Mouse (Mus musculus) heart, adult 18-20 months (tissue): ENCODE data around the gene Slc4a1ap. TPM values are rescaled to one million over a fixed set of nuclear protein-coding genes. Genes with fewer than 3 reads are reported as not detected.

ENCODE experiments used
- DNase-seq, 2 experiments: peaks; one replicate each; pipeline ENCODE4 v3.0.0; 2021 to 2022; ENCODE audit warnings: mixed read lengths in 1 of 2
- total RNA-seq, 2 experiments: library from RNA; stranded (reverse); gene quantifications; 2 replicates each; pipeline ENCODE4 v1.2.3; 2021

The Slc4a1ap gene
- total RNA-seq, 2 experiments from 2014 or later = 20.8 to 21.7 TPM

DNA sequence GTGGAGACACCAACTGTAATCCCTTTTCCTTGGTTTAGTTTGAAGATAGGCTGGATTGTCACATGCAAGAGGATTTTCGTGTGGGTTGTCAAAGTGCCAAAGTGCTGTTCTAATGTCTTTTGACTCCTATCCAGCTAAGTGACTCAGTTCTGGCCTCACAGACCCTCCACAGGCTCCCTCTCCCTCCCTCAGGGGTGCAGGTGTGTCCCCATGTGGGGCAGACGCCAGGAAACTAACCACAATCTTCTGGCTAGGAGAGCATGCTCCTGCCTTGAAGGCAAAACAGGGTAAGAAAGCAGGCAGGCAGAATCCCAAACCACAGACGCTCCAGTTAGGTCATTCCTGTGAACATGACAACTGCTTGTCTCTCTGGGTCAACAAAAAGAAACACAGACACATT lies 79.4 kb downstream of the Slc4a1ap start:
- DNase-seq = peak; percentile 67 to 79

Other genes starting within 250 kb of the Slc4a1ap start
- gene Ift172, start 235.9 kb upstream of the Slc4a1ap start, total RNA-seq = 10 to 100 TPM; 37.3 to 44.5 TPM
- 1 to 10 TPM; 4.2 to 4.3 TPM for gene Fndc4, start 230.9 kb upstream of the Slc4a1ap start, total RNA-seq
- not detected for gene Gckr, start 229.6 kb upstream of the Slc4a1ap start, total RNA-seq
- gene Zfp512, start 74.6 kb upstream of the Slc4a1ap start, total RNA-seq = 10 to 100 TPM; 22.9 to 23.1 TPM
- gene 4930548H24Rik, start 41.3 kb upstream of the Slc4a1ap start, total RNA-seq = not detected
- gene Gpn1, start 32.3 kb upstream of the Slc4a1ap start, total RNA-seq = 10 to 100 TPM; 25.4 to 26.0 TPM
- 10 to 100 TPM; 13.0 to 13.9 TPM for gene Supt7l, start 812 bp downstream of the Slc4a1ap start, total RNA-seq
- 100 to 1,000 TPM; 322 to 333 TPM for gene Mrpl33, start 69.9 kb downstream of the Slc4a1ap start, total RNA-seq
- 1 to 10 TPM; 3.5 to 4.1 TPM for gene Rbks, start 170.6 kb downstream of the Slc4a1ap start, total RNA-seq
- gene Babam2, start 170.7 kb downstream of the Slc4a1ap start, total RNA-seq = 10 to 100 TPM; 31.5 to 37.7 TPM